Mouse (Mus musculus): ENCODE measurements around the gene Irgc1. TPM values are rescaled to one million over a fixed set of nuclear protein-coding genes. Genes with fewer than 3 reads are reported as not detected.

The Irgc1 gene
- total and polyA plus RNA-seq, 3 experiments, result 0.88 TPM; not detected in 2

GRCm38 (mm10) chr7:24428725-24429124 lies 23.4 kb downstream of the Irgc1 start:
- no peaks in the 10 kb centered on the region for H3K36me3 ChIP-seq (ENCODE audit: control insufficient read depth, insufficient read depth, low read length)
- no peaks in the 10 kb centered on the region; the same call in 1 of the 2 replicates for H3K4me1 ChIP-seq (ENCODE audit: control insufficient read depth, insufficient read depth, low read length)
- DNase-seq, result no peak
- H3K27me3 ChIP-seq (ENCODE audit: control insufficient read depth, insufficient read depth, low read length), result peaks cover 2% of the 10 kb centered on the region; the same call in 1 of the 2 replicates
- intact Hi-C loops (cut with DNase I), result no loop called here
- WGBS, result 89% methylated on average over 5 of the region's 5 CpGs
- no peak overlapping the region for H3K27ac ChIP-seq
- H3K79me2 ChIP-seq (replicated peaks; ENCODE audit: control insufficient read depth, insufficient read depth, low read length), result no peaks in the 10 kb centered on the region
- no peak overlapping the region for H3K9ac ChIP-seq (ENCODE audit: low read depth, low read length)
- no peak overlapping the region for H3K4me3 ChIP-seq
- TF ChIP-seq EP300 (IDR thresholded peaks at IDR 0.05; ENCODE audit: insufficient read depth, low read depth, low read length) (no peak), POLR2A (IDR thresholded peaks at IDR 0.05; ENCODE audit: insufficient read depth, low read depth, low read length) (no peak), CTCF (IDR thresholded peaks at IDR 0.05) (no peak)

GRCm38 (mm10) chr7:24427168-24427567 lies 24.9 kb downstream of the Irgc1 start:
- H3K36me3 ChIP-seq (ENCODE audit: control insufficient read depth, insufficient read depth, low read length), result no peaks in the 10 kb centered on the region
- no peaks in the 10 kb centered on the region for H3K79me2 ChIP-seq (replicated peaks; ENCODE audit: control insufficient read depth, insufficient read depth, low read length)
- TF ChIP-seq POLR2A (IDR thresholded peaks at IDR 0.05; ENCODE audit: insufficient read depth, low read depth, low read length) (no peak), CTCF (IDR thresholded peaks at IDR 0.05) (no peak), EP300 (IDR thresholded peaks at IDR 0.05; ENCODE audit: insufficient read depth, low read depth, low read length) (no peak)
- intact Hi-C loops (cut with DNase I), result no loop called here
- no peak overlapping the region for H3K4me3 ChIP-seq
- H3K27me3 ChIP-seq (ENCODE audit: control insufficient read depth, insufficient read depth, low read length), result no peaks in the 10 kb centered on the region
- no peaks in the 10 kb centered on the region; the same call in 1 of the 2 replicates for H3K4me1 ChIP-seq (ENCODE audit: control insufficient read depth, insufficient read depth, low read length)
- no peak for DNase-seq
- no peak overlapping the region for H3K9ac ChIP-seq (ENCODE audit: low read depth, low read length)
- no peak overlapping the region for H3K27ac ChIP-seq
- WGBS, result 97% methylated on average over 8 of the region's 8 CpGs

GRCm38 (mm10) chr7:24425919-24426318 lies 26.2 kb downstream of the Irgc1 start:
- WGBS, result 88% methylated on average over 9 of the region's 9 CpGs

GRCm38 (mm10) chr7:24423956-24424732 lies 28.0 kb downstream of the Irgc1 start:
- intact Hi-C loops (cut with DNase I), result no loop called here
- Histone ChIP-seq H3K4me1 (ENCODE audit: control insufficient read depth, insufficient read depth, low read length) (no peaks in the 10 kb centered on the region; the same call in 1 of the 2 replicates), H3K27me3 (ENCODE audit: control insufficient read depth, insufficient read depth, low read length) (no peaks in the 10 kb centered on the region), H3K27ac (no peak overlapping the region), H3K36me3 (ENCODE audit: control insufficient read depth, insufficient read depth, low read length) (no peaks in the 10 kb centered on the region), H3K9ac (ENCODE audit: low read depth, low read length) (no peak overlapping the region), H3K79me2 (replicated peaks; ENCODE audit: control insufficient read depth, insufficient read depth, low read length) (no peaks in the 10 kb centered on the region), H3K4me3 (no peak overlapping the region)
- 59% methylated on average over 12 of the region's 12 CpGs for WGBS
- TF ChIP-seq CTCF (IDR thresholded peaks at IDR 0.05), result no peak
- DNase-seq, result peak; percentile 37 to 44

More at GRCm38 (mm10) chr7:24425919-24426318, 26.2 kb downstream of the Irgc1 start:
- Histone ChIP-seq H3K4me1 (ENCODE audit: control insufficient read depth, insufficient read depth, low read length) (no peaks in the 10 kb centered on the region; the same call in 1 of the 2 replicates), H3K36me3 (ENCODE audit: control insufficient read depth, insufficient read depth, low read length) (no peaks in the 10 kb centered on the region), H3K79me2 (replicated peaks; ENCODE audit: control insufficient read depth, insufficient read depth, low read length) (no peaks in the 10 kb centered on the region), H3K27ac (no peak overlapping the region), H3K9ac (ENCODE audit: low read depth, low read length) (no peak overlapping the region), H3K27me3 (ENCODE audit: control insufficient read depth, insufficient read depth, low read length) (no peaks in the 10 kb centered on the region), H3K4me3 (no peak overlapping the region)
- no peak for DNase-seq
- TF ChIP-seq POLR2A (IDR thresholded peaks at IDR 0.05; ENCODE audit: insufficient read depth, low read depth, low read length) (no peak), EP300 (IDR thresholded peaks at IDR 0.05; ENCODE audit: insufficient read depth, low read depth, low read length) (no peak), CTCF (IDR thresholded peaks at IDR 0.05) (no peak)
- intact Hi-C loops (cut with DNase I), result no loop called here

- DNase-seq, result no peak
- intact Hi-C loops (cut with DNase I), result no loop called here
- no peak for TF ChIP-seq EP300 (IDR thresholded peaks at IDR 0.05; ENCODE audit: insufficient read depth, low read depth, low read length)
- no peak for TF ChIP-seq CTCF (IDR thresholded peaks at IDR 0.05)
- TF ChIP-seq POLR2A (IDR thresholded peaks at IDR 0.05; ENCODE audit: insufficient read depth, low read depth, low read length), result no peak
- H3K79me2 ChIP-seq (replicated peaks; ENCODE audit: control insufficient read depth, insufficient read depth, low read length), result no peaks in the 10 kb centered on the region
- H3K27me3 ChIP-seq (ENCODE audit: control insufficient read depth, insufficient read depth, low read length), result no peaks in the 10 kb centered on the region
- H3K36me3 ChIP-seq (ENCODE audit: control insufficient read depth, insufficient read depth, low read length), result no peaks in the 10 kb centered on the region
- no peak overlapping the region for H3K27ac ChIP-seq
- no peaks in the 10 kb centered on the region; the same call in 1 of the 2 replicates for H3K4me1 ChIP-seq (ENCODE audit: control insufficient read depth, insufficient read depth, low read length)
- no peak overlapping the region for H3K4me3 ChIP-seq
- WGBS, result 80% methylated on average over 15 of the region's 15 CpGs
- no peak overlapping the region for H3K9ac ChIP-seq (ENCODE audit: low read depth, low read length)
Measured at GRCm38 (mm10) chr7:24423107-24423763, 28.9 kb downstream of the Irgc1 start.

- H3K27ac ChIP-seq, result no peak overlapping the region
- H3K4me3 ChIP-seq, result no peak overlapping the region
- intact Hi-C loops (cut with DNase I), result no loop called here
- H3K79me2 ChIP-seq (replicated peaks; ENCODE audit: control insufficient read depth, insufficient read depth, low read length), result no peaks in the 10 kb centered on the region
- TF ChIP-seq POLR2A (IDR thresholded peaks at IDR 0.05; ENCODE audit: insufficient read depth, low read depth, low read length), result no peak
- no peak for TF ChIP-seq EP300 (IDR thresholded peaks at IDR 0.05; ENCODE audit: insufficient read depth, low read depth, low read length)
- no peak for TF ChIP-seq CTCF (IDR thresholded peaks at IDR 0.05)
- no peaks in the 10 kb centered on the region for H3K27me3 ChIP-seq (ENCODE audit: control insufficient read depth, insufficient read depth, low read length)
- H3K36me3 ChIP-seq (ENCODE audit: control insufficient read depth, insufficient read depth, low read length), result no peaks in the 10 kb centered on the region
- DNase-seq, result no peak
- no peaks in the 10 kb centered on the region; the same call in 1 of the 2 replicates for H3K4me1 ChIP-seq (ENCODE audit: control insufficient read depth, insufficient read depth, low read length)
- WGBS, result 73% methylated on average over 8 of the region's 8 CpGs
- H3K9ac ChIP-seq (ENCODE audit: low read depth, low read length), result no peak overlapping the region
Measured at GRCm38 (mm10) chr7:24422251-24422650, 29.8 kb downstream of the Irgc1 start.
